Mouse (Mus musculus): ENCODE results near the gene Olfr1330. TPM values are rescaled to one million over a fixed set of nuclear protein-coding genes. Genes with fewer than 3 reads are reported as not detected.
"Not testable (repeated sequence)": the region's sequence is repeated elsewhere in the genome, so short reads cannot be mapped to it uniquely, and the experiment has no call there.

Olfr1330 gene
- not detected for total RNA-seq (2021)

DNA sequence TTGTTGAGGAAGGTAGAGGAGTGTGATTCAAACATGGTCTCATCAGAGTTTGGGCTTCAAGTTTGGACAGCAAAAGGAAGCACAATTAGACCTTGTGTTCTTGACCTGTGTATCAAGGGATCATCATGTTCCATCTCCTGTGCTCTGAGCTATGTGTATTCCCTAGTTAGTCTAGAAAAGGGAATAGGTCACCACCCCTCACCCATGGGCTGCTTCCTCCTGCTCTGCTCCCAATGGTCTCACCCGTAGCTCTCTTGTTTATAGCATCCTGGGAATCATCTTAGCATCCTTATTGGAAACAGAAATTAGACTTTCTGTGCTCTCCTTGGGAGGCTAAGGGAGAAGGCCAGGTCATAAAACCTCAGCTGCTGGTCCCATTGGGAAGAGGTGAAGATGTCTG lies at the start of gene Olfr1330:
Gene Olfr1330, plus strand, starts transcription at position 301 of the 400 bp plus-strand sequence.
- DNase-seq (ENCODE audit: low spot score in 2 of 2) = no peak
- intact Hi-C loops (cut with DNase I) = no loop called here

DNA sequence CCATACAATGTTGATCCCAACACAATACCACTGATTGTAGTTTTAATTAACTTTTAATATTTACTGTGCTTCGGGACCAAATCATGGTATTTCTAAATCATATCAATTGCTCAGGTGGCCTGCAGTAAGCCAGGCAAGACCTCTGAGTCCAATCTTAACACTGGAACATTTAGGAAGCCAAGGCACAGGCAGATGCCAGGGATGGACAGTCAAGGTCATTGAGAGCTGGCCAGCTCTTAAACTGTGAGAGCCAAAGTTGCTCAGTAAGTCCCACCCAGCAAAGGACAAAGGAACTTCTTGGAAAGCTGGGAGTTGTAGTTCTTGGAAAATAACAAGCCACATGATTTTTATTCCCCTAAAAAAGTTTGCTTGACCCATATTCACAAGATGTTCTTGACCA lies 26.6 kb upstream of the Olfr1330 start:
- no peak for DNase-seq (ENCODE audit: low spot score in 2 of 2)
- intact Hi-C loops (cut with DNase I) = no loop called here

DNA sequence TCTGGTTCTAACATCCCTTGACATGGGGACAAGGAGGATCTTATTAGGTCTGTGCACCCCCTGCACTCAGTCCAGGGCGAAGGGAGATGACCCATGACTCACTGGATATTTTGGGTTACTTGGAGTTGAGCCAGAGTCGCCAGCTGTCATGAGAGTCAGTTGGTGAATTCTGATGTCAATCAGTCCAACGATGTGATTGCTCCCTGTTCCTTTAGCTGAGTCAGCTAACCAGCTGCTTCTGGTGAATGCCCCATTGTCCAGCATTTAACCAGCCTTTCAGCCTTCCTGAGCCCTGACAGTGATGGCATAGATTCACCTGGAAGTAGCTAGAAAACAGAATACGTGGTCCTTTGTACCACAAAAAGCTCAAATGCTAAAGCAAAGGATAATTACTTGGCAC lies 25.7 kb upstream of the Olfr1330 start:
- intact Hi-C loops (cut with DNase I) = no loop called here
- peak in 1 of 2 experiments; percentile 11 for DNase-seq (ENCODE audit: low spot score in 2 of 2)

DNA sequence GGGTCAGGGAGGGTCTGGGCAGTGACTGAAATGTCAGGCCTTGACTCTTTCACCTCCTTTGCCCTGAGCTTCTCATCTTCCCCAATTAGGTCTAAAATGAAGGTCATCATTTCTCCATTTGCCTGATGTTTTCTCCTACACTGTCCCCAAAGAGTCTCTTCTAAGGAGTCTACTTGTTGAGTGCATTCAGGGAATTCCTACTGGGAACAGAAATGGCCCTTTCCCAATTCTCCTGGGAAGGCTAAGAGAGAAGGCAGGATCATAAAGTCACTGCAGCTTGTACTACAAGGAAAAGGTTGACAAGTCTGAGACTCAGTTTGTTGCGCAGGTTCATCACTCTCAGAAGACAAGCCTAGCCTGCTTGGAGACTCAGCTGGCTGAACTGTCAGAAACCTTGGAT lies 24.0 kb upstream of the Olfr1330 start, which contains the start of gene Olfr1331:
Gene Olfr1331, plus strand, starts transcription at position 301 of the 400 bp plus-strand sequence.
- intact Hi-C loops (cut with DNase I) = no loop called here
- no peak for DNase-seq (ENCODE audit: low spot score in 2 of 2)

DNA sequence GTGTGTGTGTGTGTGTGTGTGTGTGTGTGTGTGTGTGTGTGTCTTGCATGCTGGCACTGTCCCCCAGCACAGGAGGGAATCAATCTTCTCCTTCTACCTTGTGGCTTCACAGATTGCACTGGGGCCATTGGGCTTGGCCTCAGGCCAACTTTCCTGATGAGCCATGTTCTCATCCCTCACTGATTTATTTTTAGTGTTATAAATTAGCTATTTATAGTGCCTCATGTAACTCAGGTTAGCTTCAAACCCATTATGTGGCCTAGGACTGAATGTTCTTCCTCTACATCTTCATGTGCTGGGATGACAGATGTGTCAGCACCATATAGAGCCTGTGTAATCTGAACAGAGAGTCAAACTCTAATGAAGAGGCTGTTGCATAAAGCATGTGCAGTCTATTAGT lies 20.8 kb upstream of the Olfr1330 start:
- intact Hi-C loops (cut with DNase I) = no loop called here
- no peak for DNase-seq (ENCODE audit: low spot score in 2 of 2)

DNA sequence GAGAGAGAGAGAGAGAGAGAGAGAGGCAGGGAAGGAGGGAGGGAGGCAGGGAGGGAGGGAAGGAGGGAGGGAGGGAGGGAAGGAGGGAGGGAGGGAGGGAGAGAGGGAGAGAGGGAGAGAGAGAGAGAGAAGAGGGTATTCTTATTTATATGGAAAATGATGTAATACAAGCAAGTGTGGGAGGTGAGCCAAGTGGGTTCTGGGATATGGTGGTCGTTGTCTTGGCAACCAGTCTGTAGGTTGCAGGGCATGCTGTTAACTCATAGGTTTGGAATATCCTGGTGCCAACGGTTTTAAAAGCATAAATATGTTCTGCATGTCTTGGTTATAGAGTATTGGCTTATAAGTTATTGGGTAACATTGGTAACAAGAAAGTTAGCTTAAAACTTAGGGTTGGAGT lies 13.6 kb downstream of the Olfr1330 start:
- intact Hi-C loops (cut with DNase I) = no loop called here
- DNase-seq (ENCODE audit: low spot score in 2 of 2) = no peak

DNA sequence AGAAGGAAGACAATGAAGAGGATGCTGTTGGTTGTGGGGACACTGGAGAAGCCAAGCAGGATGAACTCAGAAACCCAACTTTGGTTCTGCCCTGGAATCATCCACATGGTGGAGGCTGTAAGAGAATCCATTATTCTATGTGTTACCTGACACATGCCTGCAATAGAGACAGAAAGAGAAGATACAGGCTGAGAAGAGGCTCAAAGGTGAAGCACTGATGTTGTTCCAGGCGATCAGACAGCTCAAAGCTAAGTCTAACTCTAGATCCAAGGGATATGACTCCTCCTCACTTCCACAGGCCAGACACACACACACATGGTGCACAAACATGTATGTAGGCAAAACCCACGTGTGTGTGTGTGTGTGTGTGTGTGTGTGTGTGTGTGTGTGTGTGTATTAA lies 29.0 kb downstream of the Olfr1330 start, which contains the start of gene Olfr1329:
Gene Olfr1329, minus strand, starts transcription at position 101 of the 400 bp plus-strand sequence.
- intact Hi-C loops (cut with DNase I) = not testable (repeated sequence)

DNA sequence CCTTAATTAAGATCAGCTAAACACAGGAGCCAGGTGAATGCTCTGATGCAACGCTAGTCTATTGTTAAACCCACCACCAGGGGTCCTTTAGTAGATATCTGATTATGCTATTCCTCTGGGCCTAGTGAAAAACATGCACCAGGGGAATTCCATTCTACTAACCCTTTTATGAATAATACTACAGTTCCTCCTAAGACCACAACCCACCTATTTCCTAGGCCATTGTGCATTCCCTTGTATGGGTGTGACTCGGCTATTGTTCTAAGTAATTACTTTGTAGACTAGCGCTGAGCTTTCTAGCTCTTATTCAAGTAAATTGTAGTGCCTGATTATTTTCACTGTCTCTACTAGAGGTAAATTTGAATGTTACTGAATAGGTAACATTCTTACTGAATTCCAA lies 42.9 kb downstream of the Olfr1330 start:
- intact Hi-C loops (cut with DNase I); DNase-seq (ENCODE audit: low spot score in 2 of 2): not testable (repeated sequence)

More for the DNA sequence above, 29.0 kb downstream of the Olfr1330 start, which contains the start of gene Olfr1329:
- DNase-seq (ENCODE audit: low spot score in 2 of 2) = not testable (repeated sequence)

DNA sequence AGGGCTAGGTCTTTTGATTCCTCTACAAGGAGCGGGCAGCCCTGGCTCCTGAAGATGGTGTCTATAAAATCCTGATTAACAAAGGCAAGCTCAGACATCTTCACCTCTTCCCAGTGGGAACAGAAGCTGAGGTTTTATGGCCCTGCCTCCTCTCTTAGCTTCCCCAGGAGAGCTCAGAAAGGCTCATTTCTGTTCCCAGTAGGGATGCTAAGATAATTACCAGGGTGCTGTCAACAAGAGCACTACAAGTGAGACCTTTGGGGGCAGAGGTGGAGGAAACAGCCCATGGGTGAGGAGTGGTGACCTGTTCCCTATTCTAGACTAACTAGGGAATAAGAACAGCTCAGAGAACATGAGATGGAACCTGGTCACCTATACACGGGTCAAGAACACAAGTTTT lies 50.1 kb downstream of the Olfr1330 start, which contains the start of gene Olfr1328:
Gene Olfr1328, minus strand, starts transcription at position 101 of the 400 bp plus-strand sequence.
- intact Hi-C loops (cut with DNase I) = no loop called here
- no peak for DNase-seq (ENCODE audit: low spot score in 2 of 2)

Other genes starting within 250 kb of the Olfr1330 start
- not detected for gene Olfr62, start 229.6 kb upstream of the Olfr1330 start, total RNA-seq (2021)
- gene Olfr1342, start 195.8 kb upstream of the Olfr1330 start, total RNA-seq (2021) = not detected
- gene Olfr1341, start 185.1 kb upstream of the Olfr1330 start, total RNA-seq (2021) = not detected
- gene Olfr1340, start 168.5 kb upstream of the Olfr1330 start, total RNA-seq (2021) = not detected
- not detected for gene Olfr1339, start 156.4 kb upstream of the Olfr1330 start, total RNA-seq (2021)
- gene Olfr1338, start 129.9 kb upstream of the Olfr1330 start, total RNA-seq (2021) = not detected
- not detected for gene Olfr1337, start 106.0 kb upstream of the Olfr1330 start, total RNA-seq (2021)
- not detected for gene Olfr1335, start 78.7 kb upstream of the Olfr1330 start, total RNA-seq (2021)
- not detected for gene Olfr1333, start 52.3 kb upstream of the Olfr1330 start, total RNA-seq (2021)
- not detected for gene Olfr1331, start 23.9 kb upstream of the Olfr1330 start, total RNA-seq (2021)
- not detected for gene Olfr1329, start 28.9 kb downstream of the Olfr1330 start, total RNA-seq (2021)
- gene Olfr1328, start 50.0 kb downstream of the Olfr1330 start, total RNA-seq (2021) = not detected
- gene Lao1, start 73.0 kb downstream of the Olfr1330 start, total RNA-seq (2021) = under 1 TPM; 0.27 to 0.34 TPM
- gene Slc2a1, start 220.1 kb downstream of the Olfr1330 start, total RNA-seq (2021) = 100 to 1,000 TPM in 1 of 2 experiments, 10 to 100 TPM in 1; 95.0 to 111 TPM